Mouse (Mus musculus) liver, embryonic 18 days (tissue): ENCODE measurements around the gene Rnf111. TPM values are rescaled to one million over a fixed set of nuclear protein-coding genes. Genes with fewer than 3 reads are reported as not detected.

Source experiments
- polyA plus RNA-seq: library from polyadenylated mRNA; depleted of rRNA; stranded (reverse); fragments of >200 nt; gene quantifications from 2 replicates; pipeline ENCODE4 v1.2.3, GENCODE M21; 2012; rRNA removed

Rnf111 gene
- 8.9 and 10.9 TPM in 2 replicates for polyA plus RNA-seq

GRCm38 (mm10) chr9:70503626-70504041 is at the start of gene Rnf111:
Rnf111 (minus strand) TSS chr9:70503725.

GRCm38 (mm10) chr9:70542305-70543041 is 38.9 kb upstream of the Rnf111 start, which contains the start of gene Sltm:
Sltm (plus strand) TSS chr9:70542754.

DNA sequence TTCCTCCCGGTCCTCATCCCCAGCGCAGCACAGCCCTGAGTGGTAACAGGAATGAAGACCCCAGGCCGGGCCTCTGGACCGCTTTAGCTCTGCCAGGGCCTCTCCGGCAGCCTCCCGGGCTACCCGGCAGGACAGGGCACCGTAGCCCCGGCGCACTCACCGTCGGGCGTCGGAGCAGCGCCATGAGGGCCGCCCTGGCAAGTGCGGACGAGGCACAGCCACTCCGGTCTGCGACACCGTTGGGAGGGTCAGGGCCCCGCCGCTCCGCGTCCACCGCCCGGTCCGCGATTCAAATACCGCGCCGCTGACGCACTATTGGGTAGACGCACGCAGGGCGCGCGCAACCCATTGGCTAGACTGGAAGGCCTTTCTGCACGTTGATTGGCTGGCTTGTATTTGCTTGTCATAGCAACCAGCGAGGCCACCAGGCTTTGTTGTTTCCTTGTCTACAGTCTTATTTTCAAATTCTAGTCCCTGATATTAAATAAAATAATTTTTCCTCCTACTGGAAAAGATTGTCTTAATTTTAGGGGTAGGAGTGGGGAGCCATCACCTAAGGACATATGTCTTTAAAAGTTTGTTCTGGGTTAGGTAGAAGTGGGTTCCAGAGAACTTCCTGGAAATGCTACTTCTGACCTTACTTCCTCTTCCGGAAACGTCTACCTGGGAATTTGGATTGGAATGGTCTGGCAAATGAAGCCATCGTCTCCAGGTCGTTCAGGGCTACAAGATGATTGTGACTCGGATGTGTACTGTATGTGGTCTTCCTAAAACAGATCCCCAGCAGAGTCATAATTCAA is 82.1 kb downstream of the Rnf111 start, which contains the start of gene Ccnb2:
Gene Ccnb2 (minus strand): TSS at position 291 of the 800 bp plus-strand sequence.

Other genes starting within 250 kb of the Rnf111 start
- 58.8 and 60.3 TPM in 2 replicates for gene Ccnb2, start 82.2 kb downstream of the Rnf111 start, polyA plus RNA-seq
- 12.4 and 14.6 TPM in 2 replicates for gene Sltm, start 39.0 kb upstream of the Rnf111 start, polyA plus RNA-seq
- gene Gm10642, start 152.5 kb upstream of the Rnf111 start, polyA plus RNA-seq = 1.8 and 4.6 TPM in 2 replicates
- 6.2 and 6.7 TPM in 2 replicates for gene Mindy2, start 153.4 kb upstream of the Rnf111 start, polyA plus RNA-seq
- gene Adam10, start 175.3 kb upstream of the Rnf111 start, polyA plus RNA-seq = 23.3 and 23.6 TPM in 2 replicates